Mouse (Mus musculus) CH12.LX (cell line): Measurements from ENCODE around the gene Gpbar1. TPM values are rescaled to one million over a fixed set of nuclear protein-coding genes. Genes with fewer than 3 reads are reported as not detected.

Experiments
- DNase-seq: peaks from one replicate; pipeline ENCODE4 v3.0.0-alpha.2; 2013; ENCODE audit errors: extremely low read depth
- H3K27ac ChIP-seq: 2 replicates; pipeline ENCODE4 v1.5.1; 2012; ENCODE audit warnings: low read depth, mild to moderate bottlenecking, control low read depth, moderate library complexity; ENCODE audit not compliant: insufficient read depth
- H3K27me3 ChIP-seq: replicated peaks from 2 replicates; pipeline ENCODE3; 2012; ENCODE audit warnings: inconsistent platforms
- H3K36me3 ChIP-seq, 2 experiments: replicated peaks in 1 of 2; 2 replicates each; pipeline versions ENCODE3 to v1.6.1; 2012; ENCODE audit warnings: inconsistent platforms in 1 of 2, low read length in 1 of 2, mild to moderate bottlenecking in 1 of 2, mixed read lengths in 1 of 2, moderate library complexity in 1 of 2; ENCODE audit not compliant: control insufficient read depth in 1 of 2, insufficient read depth in 1 of 2
- H3K4me1 ChIP-seq, 2 experiments: 2 replicates each; pipeline ENCODE4 v1.6.1; 2012; ENCODE audit warnings: inconsistent platforms in 1 of 2, moderate library complexity in 1 of 2; ENCODE audit not compliant: insufficient read depth in 2 of 2, control insufficient read depth in 1 of 2
- H3K4me2 ChIP-seq: 2 replicates; pipeline ENCODE4 v1.6.1; 2012; ENCODE audit warnings: low read depth, mild to moderate bottlenecking, control low read depth; ENCODE audit not compliant: poor library complexity, insufficient read depth, severe bottlenecking
- H3K4me3 ChIP-seq, 3 experiments: fragments of 150-350 bp in 1 of 3; sonication (generic) in 1 of 3; replicated peaks in 1 of 3; 2 replicates each; pipeline versions ENCODE3 to v1.5.1; 2011 to 2012; ENCODE audit warnings: low read depth in 2 of 3, low read length in 2 of 3, mild to moderate bottlenecking in 2 of 3, moderate library complexity in 2 of 3, control low read depth in 1 of 3, improper control_type of control experiment in 1 of 3, inconsistent platforms in 1 of 3, mixed read lengths in 1 of 3; ENCODE audit not compliant: poor library complexity in 1 of 3
- H3K79me2 ChIP-seq: replicated peaks from 2 replicates; pipeline ENCODE4 v1.6.1; 2012; ENCODE audit warnings: mild to moderate bottlenecking, moderate library complexity; ENCODE audit not compliant: control insufficient read depth, poor library complexity, insufficient read depth, severe bottlenecking; ENCODE audit errors: extremely low read depth
- H3K9ac ChIP-seq: 2 replicates; pipeline ENCODE4 v1.6.1; 2012; ENCODE audit warnings: low read depth, mild to moderate bottlenecking, control low read depth, moderate library complexity; ENCODE audit not compliant: insufficient read depth
- H3K9me3 ChIP-seq: replicated peaks from 2 replicates; pipeline ENCODE3; 2012; ENCODE audit warnings: low read length, inconsistent platforms, mixed read lengths
- CHD1 ChIP-seq: IDR thresholded peaks from 2 replicates; pipeline ENCODE4 v1.6.1; 2012; ENCODE audit warnings: low read depth, low read length, improper control_type of control experiment, inconsistent platforms
- CTCF ChIP-seq, 2 experiments: IDR thresholded peaks in 1 of 2; conservative IDR thresholded peaks in 1 of 2; 2 replicates each; pipeline ENCODE4 v1.5.1; 2011 to 2012; ENCODE audit warnings: low read depth in 2 of 2, low read length in 2 of 2, improper control_type of control experiment in 1 of 2, inconsistent platforms in 1 of 2, mild to moderate bottlenecking in 1 of 2, moderate library complexity in 1 of 2
- E2F4 ChIP-seq: IDR thresholded peaks from 2 replicates; pipeline ENCODE4 v1.6.1; 2011; ENCODE audit warnings: low read depth, low read length, improper control_type of control experiment; ENCODE audit not compliant: insufficient replicate concordance
- GABPA ChIP-seq: IDR thresholded peaks from 2 replicates; pipeline ENCODE4 v1.6.1; 2012; ENCODE audit warnings: low read depth, low read length, improper control_type of control experiment, inconsistent platforms; ENCODE audit not compliant: insufficient replicate concordance
- HCFC1 ChIP-seq: IDR thresholded peaks from 2 replicates; pipeline ENCODE4 v1.6.1; 2012; ENCODE audit warnings: low read depth, mild to moderate bottlenecking, inconsistent platforms, low read length, improper control_type of control experiment
- IRF4 ChIP-seq: IDR thresholded peaks from 2 replicates; pipeline ENCODE4 v1.6.1; 2014; ENCODE audit warnings: low read depth, mild to moderate bottlenecking, inconsistent platforms, low read length, improper control_type of control experiment
- JUN ChIP-seq: IDR thresholded peaks from 2 replicates; pipeline ENCODE4 v1.6.1; 2011; ENCODE audit warnings: low read depth, mild to moderate bottlenecking, low read length, improper control_type of control experiment, moderate library complexity; ENCODE audit not compliant: insufficient read depth
- JUND ChIP-seq: conservative IDR thresholded peaks from 2 replicates; pipeline ENCODE4 v1.6.1; 2011; ENCODE audit warnings: low read depth, low read length, improper control_type of control experiment
- MEF2A ChIP-seq: IDR thresholded peaks from 2 replicates; pipeline ENCODE4 v1.6.1; 2014; ENCODE audit warnings: low read depth, mild to moderate bottlenecking, inconsistent platforms, low read length, improper control_type of control experiment, borderline replicate concordance
- MYC ChIP-seq: IDR thresholded peaks from 2 replicates; pipeline ENCODE4 v1.6.1; 2011; ENCODE audit warnings: low read depth, mild to moderate bottlenecking, improper control_type of control experiment, low read length
- NELFE ChIP-seq: IDR thresholded peaks from 2 replicates; pipeline ENCODE4 v1.6.1; 2011; ENCODE audit warnings: low read depth, low read length, improper control_type of control experiment
- POLR2A ChIP-seq: IDR thresholded peaks from 2 replicates; pipeline ENCODE4 v1.6.1; 2011; ENCODE audit warnings: low read depth, mild to moderate bottlenecking, improper control_type of control experiment, low read length
- SIN3A ChIP-seq: IDR thresholded peaks from 2 replicates; pipeline ENCODE4 v1.6.1; 2012; ENCODE audit warnings: low read length, improper control_type of control experiment, inconsistent platforms
- SMC3 ChIP-seq: IDR thresholded peaks from 2 replicates; pipeline ENCODE4 v1.6.1; 2011; ENCODE audit warnings: low read depth, low read length, improper control_type of control experiment
- UBTF ChIP-seq: IDR thresholded peaks from 2 replicates; pipeline ENCODE4 v1.6.1; 2012; ENCODE audit warnings: low read depth, mild to moderate bottlenecking, inconsistent platforms, low read length, improper control_type of control experiment, moderate library complexity
- USF2 ChIP-seq: conservative IDR thresholded peaks from 2 replicates; pipeline ENCODE4 v1.6.1; 2011; ENCODE audit warnings: low read depth, low read length, improper control_type of control experiment
- ZC3H11A ChIP-seq: IDR thresholded peaks from 2 replicates; pipeline ENCODE4 v1.6.1; 2012; ENCODE audit warnings: low read depth, mild to moderate bottlenecking, inconsistent platforms, low read length, improper control_type of control experiment
- ZNF384 ChIP-seq: IDR thresholded peaks from 2 replicates; pipeline ENCODE4 v1.6.1; 2012; ENCODE audit warnings: low read depth, low read length, improper control_type of control experiment, inconsistent platforms
- dilution Hi-C: fragments of 300-500 bp; cut with MboI; formaldehyde crosslinking; loops from 2 replicates; pipeline ENCODE4 v1.14.3; 2020; ENCODE audit warnings: low sequenced_read_pairs; ENCODE audit not compliant: extremely low pct_unique_long_range_greater_than_20kb, extremely low pct_ligation_motif_present
- in situ Hi-C: fragments of 300-500 bp; cut with MboI; formaldehyde crosslinking; loops from 3 replicates; pipeline ENCODE4 v1.14.3; 2019; ENCODE audit warnings: low sequenced_read_pairs, low pct_ligation_motif_present, low pct_unique_long_range_greater_than_20kb, mixed read lengths
- polyA plus RNA-seq: library from polyadenylated mRNA; unstranded; fragments of >175 nt; gene quantifications from 2 replicates; pipeline ENCODE4 v1.2.1, GENCODE M21; 2012; ENCODE audit warnings: low read depth; ENCODE audit not compliant: insufficient read length
- total RNA-seq, 2 experiments: library from RNA; depleted of rRNA; stranded (reverse); fragments of 300-350 nt in 1 of 2; fragments of >200 nt in 1 of 2; gene quantifications; 2 replicates each; pipeline ENCODE4 v1.2.3; 2012 to 2014

Gpbar1 gene
- total and polyA plus RNA-seq, 3 experiments = not detected

DNA sequence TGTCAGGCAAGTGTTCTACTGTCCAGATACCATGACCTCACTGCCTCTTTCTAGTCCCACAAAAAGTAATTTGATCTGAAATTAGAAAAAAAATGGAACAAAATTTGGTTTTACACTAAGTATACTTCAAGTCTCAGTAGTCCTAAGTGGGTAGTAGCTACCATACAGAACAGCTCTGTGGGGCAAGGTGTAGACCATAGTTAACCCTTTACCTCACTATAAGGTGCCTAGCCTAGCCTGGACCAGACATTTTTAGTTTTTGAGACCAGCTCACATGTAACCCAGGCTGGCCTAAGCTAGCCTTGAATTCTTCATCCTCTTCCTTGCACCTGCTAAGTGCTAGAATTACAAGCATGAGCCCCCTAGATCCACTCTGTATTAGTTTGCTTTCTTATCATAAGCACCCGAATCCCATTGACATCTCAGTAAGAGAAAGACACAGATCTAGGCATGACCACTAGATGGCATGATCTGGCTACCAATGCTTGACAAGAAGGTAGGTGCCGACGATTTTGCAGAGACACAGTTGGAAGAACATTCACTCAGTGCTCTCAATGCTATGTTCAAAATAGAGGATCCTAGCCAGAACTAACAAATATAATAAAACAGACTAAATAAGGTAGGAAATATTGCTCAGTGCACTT lies 34.8 kb downstream of the Gpbar1 start:
- Histone ChIP-seq H3K9me3 (no peaks in the 10 kb centered on the region), H3K79me2 (no peaks in the 10 kb centered on the region; the same call in 1 of the 2 replicates), H3K9ac (no peak overlapping the region), H3K4me1 (peaks cover 16 to 61% of the 10 kb centered on the region in 2 experiments), H3K4me3 (no peak overlapping the region), H3K27me3 (no peaks in the 10 kb centered on the region), H3K4me2 (0 out of 2 replicates have a peak overlapping the region, but pooled peaks have one; percentile 24), H3K27ac (no peak overlapping the region), H3K36me3 (no peaks in the 10 kb centered on the region)
- TF ChIP-seq JUND (peak; percentile 61; the same call in 1 of the 2 replicates), CHD1 (no peak), USF2 (no peak), IRF4 (peak; percentile 45; the same call in 1 of the 2 replicates), CTCF (conservative IDR thresholded peaks at IDR 0.05 in 1 of 2, IDR thresholded peaks at IDR 0.05 in 1 of 2; ENCODE audit: low read depth in 2 of 2, low read length in 2 of 2) (peak; percentile 74 to 99), SIN3A (peak; percentile 59; the same call in 1 of the 2 replicates), ZC3H11A (peak; percentile 97), E2F4 (no peak), SMC3 (peak; percentile 99), JUN (peak; percentile 14; the same call in 1 of the 2 replicates)
- peak; percentile 85 for DNase-seq
- in situ Hi-C loops (loop anchor here (5.0 kb wide), 1 partner anchor 79 kb away; the partner anchor contains the start of gene Ctdsp1), dilution Hi-C loops (no loop called here)

DNA sequence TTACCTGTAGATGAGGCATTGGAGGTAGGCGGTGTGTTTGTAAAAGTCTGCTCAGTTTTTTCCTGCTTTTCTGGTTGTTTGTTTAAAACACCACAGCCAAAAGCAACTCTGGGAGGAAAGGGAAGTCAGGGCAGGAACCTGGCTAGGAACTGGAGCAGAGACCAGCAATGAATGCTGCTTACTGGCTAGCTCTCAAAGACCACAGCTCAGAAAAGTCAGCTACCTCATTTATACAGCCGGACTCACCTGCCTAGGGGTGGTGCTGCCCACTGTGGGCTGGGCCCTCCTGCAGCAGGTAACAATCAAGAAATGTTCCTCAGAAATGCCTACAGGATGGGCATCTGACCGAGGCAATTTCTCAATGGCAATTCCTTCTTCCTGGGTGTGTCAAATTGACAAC lies 36.4 kb downstream of the Gpbar1 start:
- Histone ChIP-seq H3K4me2 (no peak overlapping the region), H3K79me2 (no peaks in the 10 kb centered on the region; the same call in 1 of the 2 replicates), H3K27me3 (no peaks in the 10 kb centered on the region), H3K4me3 (no peak overlapping the region), H3K9me3 (no peaks in the 10 kb centered on the region), H3K9ac (no peak overlapping the region), H3K27ac (no peak overlapping the region), H3K36me3 (no peaks in the 10 kb centered on the region), H3K4me1 (peaks cover 16 to 48% of the 10 kb centered on the region in 2 experiments)
- no peak for DNase-seq
- dilution Hi-C loops = no loop called here
- in situ Hi-C loops = loop anchor here (5.0 kb wide), 1 partner anchor 78 kb away; the partner anchor contains the start of gene Ctdsp1
- TF ChIP-seq UBTF = no peak
- no peak for TF ChIP-seq POLR2A
- no peak for TF ChIP-seq CHD1
- no peak for TF ChIP-seq SIN3A
- TF ChIP-seq MEF2A = no peak
- TF ChIP-seq GABPA = no peak
- TF ChIP-seq CTCF (conservative IDR thresholded peaks at IDR 0.05 in 1 of 2, IDR thresholded peaks at IDR 0.05 in 1 of 2; ENCODE audit: low read depth in 2 of 2, low read length in 2 of 2) = no peak
- no peak for TF ChIP-seq MYC
- TF ChIP-seq HCFC1 = no peak
- no peak for TF ChIP-seq ZNF384
- no peak for TF ChIP-seq IRF4
- no peak for TF ChIP-seq NELFE
- TF ChIP-seq, all 38 proteins: peak for 0
